Mouse (Mus musculus) c-Kit-positive CD71-positive TER-119-negative erythroid progenitor cells, embryonic 14.5 days (primary cell): Measurements from ENCODE around the gene Gm5901.
"Not testable (repeated sequence)": the region's sequence is repeated elsewhere in the genome, so short reads cannot be mapped to it uniquely, and the experiment has no call there.

Source experiments
- DNase-seq: peaks from one replicate; pipeline ENCODE4 v3.0.0-alpha.2; 2013; ENCODE audit warnings: low read depth

The Gm5901 gene

GRCm38 (mm10) chr7:105374866-105375265 lies at the start of gene Gm5901:
TSS of gene Gm5901 (plus strand) at chr7:105375038.
- no peak for DNase-seq

GRCm38 (mm10) chr7:105325302-105325701 lies 49.5 kb upstream of the Gm5901 start:
- no peak for DNase-seq

GRCm38 (mm10) chr7:105334004-105334403 lies 40.8 kb upstream of the Gm5901 start, which contains the start of gene Olfr690:
TSS of gene Olfr690 (minus strand) at chr7:105334104.
- no peak for DNase-seq

- no peak for DNase-seq
Measured at GRCm38 (mm10) chr7:105342170-105342569, 32.7 kb upstream of the Gm5901 start, which contains the start of gene Olfr691. TSS of gene Olfr691 (minus strand) at chr7:105342270.

GRCm38 (mm10) chr7:105342752-105343151 lies 32.1 kb upstream of the Gm5901 start:
- no peak for DNase-seq

GRCm38 (mm10) chr7:105356064-105356463 lies 18.8 kb upstream of the Gm5901 start:
- not testable (repeated sequence) for DNase-seq

GRCm38 (mm10) chr7:105356487-105356886 lies 18.4 kb upstream of the Gm5901 start:
- DNase-seq: not testable (repeated sequence)

- DNase-seq: no peak
Measured at GRCm38 (mm10) chr7:105361713-105362112, 13.1 kb upstream of the Gm5901 start.

- DNase-seq: no peak
Measured at GRCm38 (mm10) chr7:105367268-105367667, 7.6 kb upstream of the Gm5901 start.

GRCm38 (mm10) chr7:105367930-105368329 lies 6.9 kb upstream of the Gm5901 start, which contains the start of gene Olfr692:
TSS of gene Olfr692 (plus strand) at chr7:105368230.
- DNase-seq: no peak

GRCm38 (mm10) chr7:105368521-105368920 lies 6.3 kb upstream of the Gm5901 start:
- DNase-seq: no peak

GRCm38 (mm10) chr7:105372912-105373311 lies 1.9 kb upstream of the Gm5901 start:
- DNase-seq: no peak

GRCm38 (mm10) chr7:105373509-105373908 lies 1.3 kb upstream of the Gm5901 start:
- no peak for DNase-seq

GRCm38 (mm10) chr7:105373976-105374375 lies 862 bp upstream of the Gm5901 start:
- DNase-seq: no peak

GRCm38 (mm10) chr7:105380329-105380728 lies 5.5 kb downstream of the Gm5901 start:
- no peak for DNase-seq

GRCm38 (mm10) chr7:105387696-105388095 lies 12.9 kb downstream of the Gm5901 start:
- no peak for DNase-seq

GRCm38 (mm10) chr7:105390236-105390635 lies 15.4 kb downstream of the Gm5901 start:
- no peak for DNase-seq

- no peak for DNase-seq
Measured at GRCm38 (mm10) chr7:105394606-105395005, 19.8 kb downstream of the Gm5901 start.

- DNase-seq: no peak
Measured at GRCm38 (mm10) chr7:105395131-105395820, 20.4 kb downstream of the Gm5901 start.

GRCm38 (mm10) chr7:105396126-105396525 lies 21.3 kb downstream of the Gm5901 start:
- DNase-seq: no peak

GRCm38 (mm10) chr7:105399058-105399934 lies 24.5 kb downstream of the Gm5901 start:
- peak; percentile 11 for DNase-seq

GRCm38 (mm10) chr7:105399935-105400624 lies 25.2 kb downstream of the Gm5901 start, which contains the start of gene Fam160a2:
TSS of gene Fam160a2 (minus strand) at chr7:105400054.
- DNase-seq: peak; percentile 100
